Mouse (Mus musculus): ENCODE results near the gene Tpcn1.

DNA sequence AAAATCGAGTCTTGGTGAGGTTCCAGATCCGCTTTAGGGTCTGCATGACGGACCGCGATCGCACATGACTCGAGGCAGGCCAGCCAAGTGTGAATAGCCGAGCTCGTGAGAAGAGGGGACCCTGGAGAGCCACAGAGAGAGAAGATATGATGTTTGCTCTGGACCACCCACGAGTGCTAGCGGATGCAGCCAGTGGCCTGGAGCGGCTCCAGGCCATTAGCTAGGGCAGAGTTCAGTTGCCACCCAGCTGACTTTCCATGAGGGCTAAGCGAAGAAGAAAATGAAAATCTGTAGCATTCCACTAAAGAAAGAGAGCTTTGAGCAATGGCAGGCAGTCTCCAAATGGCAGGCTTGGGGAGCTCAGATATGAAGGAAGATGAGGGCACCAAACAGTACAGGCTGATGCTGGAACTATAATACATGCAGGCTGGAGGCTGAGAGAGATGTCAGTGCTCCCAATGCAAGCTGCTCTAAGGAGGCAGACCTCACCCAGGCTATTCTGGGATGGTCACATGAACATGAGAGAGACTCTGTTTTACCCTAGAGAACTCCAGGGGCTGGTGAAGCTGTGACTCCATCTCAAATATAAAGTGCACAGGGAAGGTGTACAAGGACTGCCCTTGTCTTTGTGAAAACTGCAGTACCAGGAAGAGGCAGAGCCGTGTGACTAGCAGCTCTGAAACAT is 17.3 kb downstream of the Tpcn1 start:
- TF ChIP-seq CTCF (IDR thresholded peaks at IDR 0.05; ENCODE audit: low read depth, low read length): no peak
- TF ChIP-seq POLR2A (IDR thresholded peaks at IDR 0.05; ENCODE audit: extremely low read depth, insufficient read depth, low read length): no peak
